Mouse (Mus musculus) forebrain, embryonic 16.5 days (tissue): Measurements from ENCODE around the gene Gjb6. TPM values are rescaled to one million over a fixed set of nuclear protein-coding genes. Genes with fewer than 3 reads are reported as not detected.

Source experiments
- ATAC-seq: fragments of 200-750 bp; cut with Nextera tagmentation; 2 replicates; pipeline ENCODE4 v1.8.0; 2017; ENCODE audit warnings: mild to moderate bottlenecking, moderate library complexity
- H3K27ac ChIP-seq: fragments of 300-500 bp; sonication (generic); 2 replicates; pipeline ENCODE4 v1.5.1; 2014; ENCODE audit warnings: low read length, control low read depth
- H3K27me3 ChIP-seq: fragments of 300-500 bp; sonication (generic); replicated peaks from 2 replicates; pipeline ENCODE4 v1.6.1; 2014; ENCODE audit warnings: low read length; ENCODE audit not compliant: control insufficient read depth, insufficient read depth
- H3K36me3 ChIP-seq: fragments of 300-500 bp; sonication (generic); 2 replicates; pipeline ENCODE4 v1.6.1; 2014; ENCODE audit not compliant: control insufficient read depth, insufficient read depth
- H3K4me1 ChIP-seq: fragments of 300-500 bp; sonication (generic); replicated peaks from 2 replicates; pipeline ENCODE4 v1.6.1; 2014; ENCODE audit warnings: low read length; ENCODE audit not compliant: control insufficient read depth, insufficient read depth
- H3K4me2 ChIP-seq: fragments of 300-500 bp; sonication (generic); 2 replicates; pipeline ENCODE4 v1.6.1; 2014; ENCODE audit warnings: mild to moderate bottlenecking, low read length, control low read depth
- H3K4me3 ChIP-seq: fragments of 300-500 bp; sonication (generic); replicated peaks from 2 replicates; pipeline ENCODE4 v1.5.1; 2014; ENCODE audit warnings: mild to moderate bottlenecking, low read length, control low read depth
- H3K9ac ChIP-seq: fragments of 300-500 bp; sonication (generic); replicated peaks from 2 replicates; pipeline ENCODE4 v1.6.1; 2014; ENCODE audit warnings: low read depth, low read length, control low read depth
- H3K9me3 ChIP-seq: fragments of 300-500 bp; sonication (generic); 2 replicates; pipeline ENCODE4 v1.6.1; 2016; ENCODE audit warnings: low read length; ENCODE audit not compliant: control insufficient read depth
- WGBS: fragments of 180-500 bp; shearing (Covaris S2); extraction: QIAGEN DNeasy Blood & Tissue Kit; methylation state at CpG from one replicate; pipeline ENCODE4 v1.1.7; 2014; 5-methylcytosine and 5-hydroxymethylcytosine counted together
- polyA plus RNA-seq: library from polyadenylated mRNA; unstranded; fragments of >200 nt; fragmentation: Nextera tagmentation; extraction: Ambion mirVana; gene quantifications from 2 replicates; pipeline ENCODE4 v1.2.1, GENCODE M21; 2015

Gjb6 gene
- polyA plus RNA-seq, 1 experiment from 2014 or later, result 11.6 TPM

DNA sequence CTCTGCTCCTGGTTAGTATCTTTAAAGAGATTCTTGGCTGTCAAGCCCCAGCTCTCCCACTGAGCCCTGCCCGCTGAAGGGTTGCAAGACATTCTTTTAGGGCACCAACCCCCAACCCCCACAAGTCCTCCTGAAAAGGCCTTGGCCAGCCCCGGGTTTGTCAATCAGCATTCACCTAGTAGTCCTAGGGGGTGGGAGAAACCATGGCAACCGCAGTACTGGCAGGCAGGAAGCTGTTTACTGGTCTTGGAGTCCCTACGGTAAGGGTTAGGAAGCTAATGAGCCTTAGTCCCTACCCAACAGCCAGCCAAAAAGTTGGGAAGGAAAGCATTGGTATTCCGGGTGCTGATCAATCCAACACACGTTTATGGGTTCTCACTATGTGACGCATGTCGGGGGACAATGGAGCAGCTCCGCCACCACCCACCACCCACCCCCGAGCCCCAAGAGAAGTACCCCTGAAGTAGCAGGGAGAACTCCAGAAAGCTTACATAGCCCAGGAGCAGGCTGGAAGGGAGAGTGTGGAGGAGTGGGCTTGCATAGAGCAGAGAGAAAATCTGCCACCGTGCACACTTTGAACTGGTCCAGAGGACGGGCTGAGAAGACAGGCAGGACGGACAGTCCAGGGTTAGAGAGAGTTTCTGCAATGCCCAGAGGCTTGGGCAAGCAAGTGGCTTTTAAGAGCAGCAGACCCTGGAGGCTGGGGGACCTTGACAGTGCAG lies 17.4 kb downstream of the Gjb6 start, which contains the start of gene Gm4491:
Gene Gm4491 (minus strand): TSS at position 61 of the 722 bp plus-strand sequence.
- peak; percentile 90 for ATAC-seq
- no peak within 1 kb of the TSS; the same call in 1 of the 2 replicates for H3K9ac ChIP-seq
- H3K4me2 ChIP-seq, result peak within 1 kb of the TSS; percentile 24
- 8% methylated on average over 13 of the region's 13 CpGs for WGBS
- peaks cover 7% of the 10 kb centered on the region for H3K4me1 ChIP-seq
- no peaks in the 10 kb centered on the region for H3K9me3 ChIP-seq
- H3K4me3 ChIP-seq, result no peak within 1 kb of the TSS
- H3K27ac ChIP-seq, result no peak within 1 kb of the TSS
- no peaks in the 10 kb centered on the region for H3K36me3 ChIP-seq
- H3K27me3 ChIP-seq, result no peaks in the 10 kb centered on the region

GRCm38 (mm10) chr14:57109194-57109593 lies 24.2 kb downstream of the Gjb6 start:
- Histone ChIP-seq H3K4me3 (no peak overlapping the region), H3K9me3 (no peaks in the 10 kb centered on the region), H3K4me2 (no peak overlapping the region), H3K36me3 (no peaks in the 10 kb centered on the region), H3K27me3 (peaks cover 31% of the 10 kb centered on the region), H3K27ac (no peak overlapping the region), H3K4me1 (peaks cover 11% of the 10 kb centered on the region), H3K9ac (no peak overlapping the region)
- ATAC-seq, result no peak
- 8% methylated on average over 4 of the region's 4 CpGs for WGBS

DNA sequence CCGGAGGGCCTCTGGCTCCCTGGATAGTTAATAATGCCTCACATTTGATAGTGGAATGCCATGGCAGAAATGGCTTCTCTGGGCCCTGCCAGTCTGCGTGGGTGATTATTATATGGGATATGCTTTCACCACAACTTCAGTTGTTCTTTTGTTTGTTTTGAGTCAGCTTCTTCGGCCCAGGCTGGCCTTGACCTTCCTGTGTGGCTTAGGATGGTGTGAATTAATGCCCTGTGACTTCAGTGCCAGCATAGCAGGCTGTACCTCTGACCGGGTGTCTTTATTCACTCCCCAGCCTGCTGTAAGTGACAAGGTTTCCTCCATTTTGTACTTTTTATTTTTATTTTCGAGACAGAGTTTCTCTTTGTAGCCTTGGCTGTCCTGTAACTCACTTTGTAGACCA lies 25.5 kb downstream of the Gjb6 start:
- Histone ChIP-seq H3K27ac (no peak overlapping the region), H3K27me3 (peaks cover 44% of the 10 kb centered on the region), H3K4me1 (peaks cover 18% of the 10 kb centered on the region), H3K4me2 (no peak overlapping the region), H3K9ac (no peak overlapping the region), H3K36me3 (no peaks in the 10 kb centered on the region), H3K9me3 (no peaks in the 10 kb centered on the region), H3K4me3 (no peak overlapping the region)
- WGBS, result 79% methylated on average over 5 of the region's 5 CpGs
- no peak for ATAC-seq

- no peak for ATAC-seq
- H3K4me3 ChIP-seq, result no peak overlapping the region
- H3K9me3 ChIP-seq, result no peaks in the 10 kb centered on the region
- peaks cover 18% of the 10 kb centered on the region for H3K4me1 ChIP-seq
- H3K36me3 ChIP-seq, result no peaks in the 10 kb centered on the region
- no peak overlapping the region for H3K9ac ChIP-seq
- H3K27me3 ChIP-seq, result peaks cover 51% of the 10 kb centered on the region
- H3K27ac ChIP-seq, result no peak overlapping the region
- 81% methylated on average over 8 of the region's 8 CpGs for WGBS
- no peak overlapping the region for H3K4me2 ChIP-seq
Measured at GRCm38 (mm10) chr14:57107091-57107490, 26.3 kb downstream of the Gjb6 start.

- H3K4me3 ChIP-seq, result no peak overlapping the region
- no peaks in the 10 kb centered on the region for H3K36me3 ChIP-seq
- no peak overlapping the region for H3K4me2 ChIP-seq
- no peak overlapping the region for H3K27ac ChIP-seq
- H3K9ac ChIP-seq, result no peak overlapping the region
- H3K4me1 ChIP-seq, result peaks cover 18% of the 10 kb centered on the region
- no peaks in the 10 kb centered on the region for H3K9me3 ChIP-seq
- WGBS, result 41% methylated on average over 11 of the region's 11 CpGs
- peaks cover 55% of the 10 kb centered on the region for H3K27me3 ChIP-seq
- no peak for ATAC-seq
Measured at GRCm38 (mm10) chr14:57105721-57106120, 27.7 kb downstream of the Gjb6 start.

- Histone ChIP-seq H3K9me3 (no peaks in the 10 kb centered on the region), H3K4me3 (no peak overlapping the region; the same call in 1 of the 2 replicates), H3K36me3 (no peaks in the 10 kb centered on the region), H3K27ac (no peak overlapping the region), H3K9ac (no peak overlapping the region), H3K4me1 (peaks cover 18% of the 10 kb centered on the region), H3K4me2 (peak overlapping the region; percentile 100; the same call in 1 of the 2 replicates), H3K27me3 (peaks cover 55% of the 10 kb centered on the region)
- no peak for ATAC-seq
- WGBS, result 12% methylated on average over 14 of the region's 14 CpGs
Measured at GRCm38 (mm10) chr14:57105111-57105510, 28.3 kb downstream of the Gjb6 start.

- no peaks in the 10 kb centered on the region for H3K9me3 ChIP-seq
- H3K27ac ChIP-seq, result no peak within 1 kb of the TSS
- peaks cover 55% of the 10 kb centered on the region for H3K27me3 ChIP-seq
- H3K4me3 ChIP-seq, result peak within 1 kb of the TSS; percentile 58
- under 1% methylated on average over 94 of the region's 101 CpGs for WGBS
- peak within 1 kb of the TSS; percentile 52 for H3K9ac ChIP-seq
- peak within 1 kb of the TSS; percentile 100 for H3K4me2 ChIP-seq
- ATAC-seq, result peak; percentile 70
- H3K4me1 ChIP-seq, result peaks cover 18% of the 10 kb centered on the region
- no peaks in the 10 kb centered on the region for H3K36me3 ChIP-seq
Measured at GRCm38 (mm10) chr14:57104106-57105023, 29.0 kb downstream of the Gjb6 start, which contains the start of gene Gjb2. Gene Gjb2, minus strand, starts transcription at chr14:57104702.

- WGBS, result 1% methylated on average over 22 of the region's 22 CpGs
- H3K4me2 ChIP-seq, result peak overlapping the region; percentile 100
- peaks cover 18% of the 10 kb centered on the region for H3K4me1 ChIP-seq
- H3K27me3 ChIP-seq, result peaks cover 55% of the 10 kb centered on the region
- 0 out of 2 replicates have a peak, but pooled peaks have one; percentile 5 for ATAC-seq
- no peaks in the 10 kb centered on the region for H3K36me3 ChIP-seq
- H3K9me3 ChIP-seq, result no peaks in the 10 kb centered on the region
- H3K9ac ChIP-seq, result peak overlapping the region; percentile 52
- H3K4me3 ChIP-seq, result peak overlapping the region; percentile 58
- H3K27ac ChIP-seq, result no peak overlapping the region
Measured at GRCm38 (mm10) chr14:57103711-57104105, 29.7 kb downstream of the Gjb6 start.

GRCm38 (mm10) chr14:57103121-57103520 lies 30.3 kb downstream of the Gjb6 start:
- Histone ChIP-seq H3K36me3 (no peaks in the 10 kb centered on the region), H3K9me3 (no peaks in the 10 kb centered on the region), H3K4me3 (no peak overlapping the region), H3K27me3 (peaks cover 55% of the 10 kb centered on the region), H3K4me2 (no peak overlapping the region), H3K4me1 (peaks cover 18% of the 10 kb centered on the region), H3K9ac (no peak overlapping the region), H3K27ac (no peak overlapping the region)
- 64% methylated on average over 6 of the region's 6 CpGs for WGBS
- no peak for ATAC-seq
